Mouse (Mus musculus) hindbrain, embryonic 10.5 days (tissue): ENCODE results near the gene Ubl7. TPM values are rescaled to one million over a fixed set of nuclear protein-coding genes. Genes with fewer than 3 reads are reported as not detected.

Experiments used
- DNase-seq: peaks from one replicate; pipeline ENCODE4 v3.0.0-alpha.2; 2017; ENCODE audit warnings: low spot score
- H3K27ac ChIP-seq: fragments of 300-500 bp; sonication (generic); 2 replicates; pipeline ENCODE4 v1.5.1; 2016; ENCODE audit warnings: mild to moderate bottlenecking, moderate library complexity
- H3K27me3 ChIP-seq: fragments of 300-500 bp; sonication (generic); 2 replicates; pipeline ENCODE4 v1.6.1; 2016; ENCODE audit warnings: mild to moderate bottlenecking; ENCODE audit not compliant: poor library complexity, insufficient read depth, severe bottlenecking
- H3K36me3 ChIP-seq: fragments of 300-500 bp; sonication (generic); 2 replicates; pipeline ENCODE4 v1.6.1; 2016; ENCODE audit warnings: mild to moderate bottlenecking, moderate library complexity
- H3K4me1 ChIP-seq: fragments of 300-500 bp; sonication (generic); replicated peaks from 2 replicates; pipeline ENCODE4 v1.6.1; 2016; ENCODE audit warnings: mild to moderate bottlenecking
- H3K4me3 ChIP-seq: fragments of 300-500 bp; sonication (generic); 2 replicates; pipeline ENCODE4 v1.5.1; 2016; ENCODE audit warnings: mild to moderate bottlenecking, moderate library complexity
- H3K9me3 ChIP-seq: fragments of 300-500 bp; sonication (generic); 2 replicates; pipeline ENCODE4 v1.6.1; 2016; ENCODE audit warnings: mild to moderate bottlenecking, moderate library complexity
- WGBS: fragments of 180-500 bp; shearing (Covaris S2); methylation state at CpG from one replicate; pipeline ENCODE4 v1.1.7; 2016; 5-methylcytosine and 5-hydroxymethylcytosine counted together
- polyA plus RNA-seq: library from polyadenylated mRNA; unstranded; fragments of >200 nt; fragmentation: Nextera tagmentation; extraction: Ambion mirVana; gene quantifications from 2 replicates; pipeline ENCODE4 v1.2.1, GENCODE M21; 2016

Gene Ubl7
- polyA plus RNA-seq, 1 experiment from 2014 or later = 143 TPM

DNA sequence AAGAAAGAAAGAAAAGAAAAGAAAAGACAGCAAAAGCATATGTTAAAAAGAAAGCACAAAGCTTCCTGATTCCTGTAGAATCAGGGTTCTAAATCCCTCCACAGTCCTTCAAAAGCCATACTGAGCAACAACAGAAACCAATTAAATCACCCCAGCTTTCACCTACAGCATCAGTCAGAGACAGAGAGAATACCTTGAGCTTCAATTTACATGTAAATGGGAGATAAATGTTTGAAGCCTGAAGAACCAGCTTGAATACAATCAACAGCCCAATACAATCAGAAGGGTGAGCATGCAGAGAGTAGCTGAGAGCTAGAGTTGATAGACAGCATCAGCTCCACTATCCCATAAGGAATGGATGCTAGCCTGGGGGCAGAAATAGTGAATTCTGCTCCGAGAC lies 27.4 kb upstream of the Ubl7 start:
- no peak overlapping the region for H3K4me3 ChIP-seq
- no peaks in the 10 kb centered on the region for H3K36me3 ChIP-seq
- WGBS = 69% methylated on average over 1 of the region's 1 CpGs
- H3K9me3 ChIP-seq = no peaks in the 10 kb centered on the region
- DNase-seq = no peak
- 0 out of 2 replicates have a peak, but pooled peaks cover 2% of the 10 kb centered on the region for H3K4me1 ChIP-seq
- no peaks in the 10 kb centered on the region for H3K27me3 ChIP-seq
- no peak overlapping the region for H3K27ac ChIP-seq

DNA sequence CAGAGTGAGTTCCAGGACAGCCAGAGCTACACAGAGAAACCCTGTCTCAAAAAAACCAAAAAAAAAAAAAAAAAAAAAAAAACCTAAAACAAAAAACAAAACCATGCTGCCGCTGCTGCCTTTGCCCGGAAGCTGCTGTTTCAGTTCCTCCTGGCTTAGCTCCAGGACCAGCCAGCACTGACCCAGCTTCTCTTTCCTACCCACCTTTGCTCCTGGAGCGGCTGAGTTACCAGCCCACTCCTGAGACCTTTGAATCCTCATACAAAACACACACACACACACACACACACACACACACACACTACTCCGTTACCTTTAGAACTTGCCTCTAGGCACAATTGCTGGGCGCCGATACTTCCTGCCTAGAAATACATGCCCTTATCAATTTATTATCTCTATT lies 22.7 kb upstream of the Ubl7 start:
- Histone ChIP-seq H3K9me3 (no peaks in the 10 kb centered on the region), H3K4me1 (no peaks in the 10 kb centered on the region), H3K27ac (no peak overlapping the region), H3K36me3 (no peaks in the 10 kb centered on the region), H3K4me3 (no peak overlapping the region), H3K27me3 (no peaks in the 10 kb centered on the region)
- DNase-seq = no peak
- 85% methylated on average over 6 of the region's 6 CpGs for WGBS

DNA sequence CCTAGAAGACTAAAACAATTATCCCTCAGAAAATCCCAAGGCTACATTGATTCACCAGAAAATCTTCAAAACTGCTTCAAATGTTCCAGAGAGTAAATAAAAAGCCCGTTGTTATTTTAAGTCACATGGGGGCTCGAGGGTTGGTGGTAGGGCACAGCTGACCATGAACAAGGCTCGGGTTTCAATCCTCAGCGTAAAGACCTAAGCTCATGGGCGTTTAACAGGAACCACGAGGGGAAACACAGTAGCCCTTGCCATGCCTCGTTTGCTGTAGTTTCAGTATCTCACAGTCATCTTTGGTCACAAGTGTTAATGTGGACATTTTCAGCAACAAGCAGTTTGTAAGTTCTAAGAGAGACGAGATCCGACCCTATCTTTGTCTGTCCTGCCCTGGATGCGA lies 10.3 kb upstream of the Ubl7 start:
- no peaks in the 10 kb centered on the region for H3K36me3 ChIP-seq
- H3K27ac ChIP-seq = peak overlapping the region; percentile 64; the same call in 1 of the 2 replicates
- H3K9me3 ChIP-seq = no peaks in the 10 kb centered on the region
- no peak for DNase-seq
- 53% methylated on average over 10 of the region's 10 CpGs for WGBS
- H3K4me3 ChIP-seq = no peak overlapping the region
- H3K4me1 ChIP-seq = peaks cover 25% of the 10 kb centered on the region
- H3K27me3 ChIP-seq = no peaks in the 10 kb centered on the region

DNA sequence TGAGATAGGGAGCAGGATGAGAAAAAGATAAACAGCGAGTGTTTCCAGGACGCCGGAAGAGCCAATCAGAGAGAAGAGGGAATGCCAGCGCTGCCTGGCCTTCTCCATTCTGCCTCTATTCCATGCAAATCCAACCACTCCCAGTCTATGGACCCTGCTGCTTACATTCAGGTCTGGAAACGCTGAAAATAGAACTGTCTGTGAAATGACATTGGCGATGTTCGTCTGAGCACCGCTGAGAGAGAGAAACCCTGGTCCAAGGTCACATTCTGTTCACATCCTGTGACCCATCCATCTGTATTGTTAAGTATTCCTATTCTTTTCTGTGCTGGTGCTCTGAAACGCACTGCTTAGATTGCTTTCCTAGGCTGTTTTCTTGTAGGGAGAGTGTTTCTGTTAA lies 9.6 kb upstream of the Ubl7 start:
- DNase-seq = peak; percentile 15
- Histone ChIP-seq H3K27me3 (no peaks in the 10 kb centered on the region), H3K27ac (peak overlapping the region; percentile 64)

DNA sequence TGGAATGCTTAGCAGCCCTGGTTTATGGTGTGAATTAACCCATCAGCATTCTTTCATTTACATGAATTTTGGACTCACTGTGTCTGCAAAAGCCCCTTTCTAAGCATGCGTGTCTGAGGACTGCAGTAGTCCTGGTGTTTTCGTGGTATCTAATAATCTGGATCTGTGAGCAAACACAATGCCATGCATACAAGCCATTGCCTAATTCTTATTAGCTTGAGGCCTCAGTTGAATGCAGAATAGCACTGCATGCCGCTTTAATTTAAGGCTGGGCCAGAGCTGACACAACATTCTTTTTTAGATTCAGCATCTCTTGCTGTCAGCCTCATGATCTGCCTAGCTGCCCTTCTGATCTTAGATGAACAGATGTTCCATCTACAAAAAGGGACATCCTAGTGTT lies 9.2 kb upstream of the Ubl7 start:
- Histone ChIP-seq H3K4me3 (peak overlapping the region; percentile 3; the same call in 1 of the 2 replicates), H3K36me3 (no peaks in the 10 kb centered on the region), H3K27ac (peak overlapping the region; percentile 64), H3K27me3 (no peaks in the 10 kb centered on the region), H3K9me3 (no peaks in the 10 kb centered on the region), H3K4me1 (peaks cover 25% of the 10 kb centered on the region)
- 54% methylated on average over 3 of the region's 3 CpGs for WGBS
- peak; percentile 5 for DNase-seq

More for the DNA sequence above, 9.6 kb upstream of the Ubl7 start:
- Histone ChIP-seq H3K9me3 (no peaks in the 10 kb centered on the region), H3K4me1 (peaks cover 25% of the 10 kb centered on the region), H3K4me3 (peak overlapping the region; percentile 3; the same call in 1 of the 2 replicates), H3K36me3 (no peaks in the 10 kb centered on the region)
- 22% methylated on average over 9 of the region's 9 CpGs for WGBS

DNA sequence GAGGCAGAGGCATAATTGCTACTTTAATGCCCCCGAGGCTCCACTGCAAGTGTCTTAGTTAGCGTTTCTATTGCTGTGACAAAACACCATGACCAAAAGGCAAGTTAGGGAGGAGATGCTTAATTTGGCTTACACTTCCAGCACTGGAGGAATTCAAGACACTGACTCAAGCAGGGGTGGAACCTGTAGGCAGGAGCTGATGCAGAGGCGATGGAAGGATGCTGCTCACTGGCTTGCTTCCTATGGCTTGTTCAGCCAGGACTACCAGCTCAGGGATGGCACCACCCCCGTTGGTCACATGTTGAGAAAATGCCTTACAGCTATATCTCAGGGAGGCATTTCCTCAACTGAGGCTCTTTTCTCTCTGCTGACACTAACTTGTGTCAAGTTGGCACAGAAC lies 8.6 kb upstream of the Ubl7 start:
- no peak overlapping the region for H3K4me3 ChIP-seq
- no peaks in the 10 kb centered on the region for H3K27me3 ChIP-seq
- peak overlapping the region; percentile 64; the same call in 1 of the 2 replicates for H3K27ac ChIP-seq
- no peaks in the 10 kb centered on the region for H3K36me3 ChIP-seq
- 73% methylated on average over 4 of the region's 4 CpGs for WGBS
- no peaks in the 10 kb centered on the region for H3K9me3 ChIP-seq
- DNase-seq = no peak
- peaks cover 25% of the 10 kb centered on the region for H3K4me1 ChIP-seq

DNA sequence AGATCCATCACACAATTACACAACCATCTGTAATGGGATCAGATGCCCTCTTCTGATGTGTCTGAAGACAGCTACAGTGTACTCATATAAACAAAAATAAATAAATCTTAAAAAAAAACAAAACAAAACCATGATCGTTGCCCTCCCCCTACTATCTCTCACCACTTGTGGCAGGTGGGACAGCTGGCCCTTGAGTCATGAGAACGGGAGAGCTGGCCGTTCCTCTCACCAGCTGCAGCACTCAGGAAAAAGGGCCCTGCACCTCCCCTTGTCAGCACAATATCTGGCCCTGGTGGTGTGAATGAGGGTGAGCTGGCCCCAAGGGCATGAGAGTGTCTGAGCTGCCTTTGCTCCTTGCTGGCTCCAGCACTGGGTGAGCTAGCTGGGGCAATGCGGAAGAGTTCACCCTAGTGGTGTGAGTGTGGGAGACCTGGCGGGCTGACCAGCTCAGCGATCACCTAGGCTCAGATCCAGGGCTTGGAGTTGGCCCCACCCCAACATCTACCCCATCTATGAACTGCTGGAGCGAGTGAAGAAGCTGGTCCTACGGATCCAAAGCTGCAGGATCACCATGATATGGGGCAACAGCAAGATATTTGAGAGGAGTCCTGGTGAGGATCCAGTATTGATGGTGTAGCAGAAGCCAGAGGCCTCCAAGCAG lies 7.1 kb upstream of the Ubl7 start:
- H3K27ac ChIP-seq = no peak overlapping the region
- H3K9me3 ChIP-seq = no peaks in the 10 kb centered on the region
- WGBS = 78% methylated on average over 8 of the region's 8 CpGs
- no peak overlapping the region for H3K4me3 ChIP-seq
- peaks cover 25% of the 10 kb centered on the region for H3K4me1 ChIP-seq
- H3K36me3 ChIP-seq = no peaks in the 10 kb centered on the region
- DNase-seq = no peak
- H3K27me3 ChIP-seq = no peaks in the 10 kb centered on the region

DNA sequence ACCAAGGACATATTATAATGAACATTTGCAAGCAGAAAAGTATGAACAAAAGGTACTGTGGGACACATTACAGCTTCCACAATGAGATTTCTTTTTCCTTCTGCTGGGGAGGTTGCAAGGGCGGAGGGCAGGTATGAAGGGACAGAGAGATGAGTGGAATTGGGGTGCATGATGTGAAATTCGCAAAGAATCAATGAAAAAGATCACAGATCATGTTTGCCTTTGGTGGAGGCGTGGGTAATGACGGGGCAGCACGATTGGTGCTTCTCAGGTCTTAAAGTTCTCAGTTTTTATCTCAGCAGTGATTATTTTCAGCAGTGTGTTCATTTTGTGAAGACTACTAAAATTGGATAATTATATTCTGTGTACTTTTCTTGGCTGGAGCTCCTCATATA lies 6.5 kb upstream of the Ubl7 start:
- Histone ChIP-seq H3K4me1 (peaks cover 25% of the 10 kb centered on the region), H3K4me3 (no peak overlapping the region)

DNA sequence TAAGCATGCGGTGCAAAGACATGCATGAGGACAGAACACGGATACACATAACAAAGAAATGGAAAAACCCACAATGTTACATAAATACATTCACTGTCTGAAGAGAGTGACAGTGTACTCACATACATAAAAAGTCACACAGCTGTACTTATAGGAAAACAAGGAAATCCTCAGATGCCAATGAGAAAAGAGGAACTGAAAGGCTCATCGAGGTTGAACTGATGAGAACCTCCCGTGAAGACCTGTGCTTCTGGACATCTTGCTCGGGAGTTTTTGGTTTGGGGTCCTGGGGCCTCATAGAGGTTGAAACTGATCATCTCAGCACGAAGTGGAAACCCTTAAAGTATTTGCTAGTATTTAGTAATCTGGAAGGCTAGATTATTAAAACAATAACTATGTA lies 3.6 kb upstream of the Ubl7 start:
- no peak for DNase-seq
- no peaks in the 10 kb centered on the region for H3K27me3 ChIP-seq
- H3K9me3 ChIP-seq = no peaks in the 10 kb centered on the region
- no peak overlapping the region for H3K4me3 ChIP-seq
- 80% methylated on average over 6 of the region's 6 CpGs for WGBS
- H3K27ac ChIP-seq = no peak overlapping the region
- H3K36me3 ChIP-seq = no peaks in the 10 kb centered on the region
- peaks cover 23% of the 10 kb centered on the region for H3K4me1 ChIP-seq

More for the DNA sequence above, 6.5 kb upstream of the Ubl7 start:
- H3K36me3 ChIP-seq = no peaks in the 10 kb centered on the region
- WGBS = 93% methylated on average over 5 of the region's 5 CpGs
- no peaks in the 10 kb centered on the region for H3K27me3 ChIP-seq
- no peak overlapping the region for H3K27ac ChIP-seq
- no peak for DNase-seq
- H3K9me3 ChIP-seq = no peaks in the 10 kb centered on the region

DNA sequence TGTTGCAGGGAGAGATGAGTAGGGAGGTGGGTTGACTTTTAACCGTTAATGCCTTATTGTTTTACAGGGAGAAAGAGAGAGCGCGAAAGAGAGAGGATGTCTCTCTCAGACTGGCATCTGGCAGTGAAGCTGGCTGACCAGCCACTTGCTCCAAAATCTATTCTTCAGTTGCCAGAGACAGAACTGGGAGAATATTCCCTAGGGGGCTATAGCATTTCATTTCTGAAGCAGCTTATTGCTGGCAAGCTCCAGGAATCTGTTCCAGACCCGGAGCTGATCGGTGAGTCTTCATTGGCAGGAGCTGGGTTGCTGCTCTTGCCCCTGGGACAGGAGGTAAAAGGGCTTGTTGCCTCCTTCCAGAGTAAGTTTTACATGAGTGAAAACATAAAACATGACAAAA lies 1.8 kb downstream of the Ubl7 start:
- Histone ChIP-seq H3K4me3 (no peak overlapping the region), H3K27me3 (no peaks in the 10 kb centered on the region), H3K4me1 (peaks cover 18% of the 10 kb centered on the region), H3K36me3 (0 out of 2 replicates have a peak, but pooled peaks cover 14% of the 10 kb centered on the region), H3K27ac (no peak overlapping the region), H3K9me3 (no peaks in the 10 kb centered on the region)
- WGBS = 89% methylated on average over 5 of the region's 5 CpGs
- DNase-seq = no peak

DNA sequence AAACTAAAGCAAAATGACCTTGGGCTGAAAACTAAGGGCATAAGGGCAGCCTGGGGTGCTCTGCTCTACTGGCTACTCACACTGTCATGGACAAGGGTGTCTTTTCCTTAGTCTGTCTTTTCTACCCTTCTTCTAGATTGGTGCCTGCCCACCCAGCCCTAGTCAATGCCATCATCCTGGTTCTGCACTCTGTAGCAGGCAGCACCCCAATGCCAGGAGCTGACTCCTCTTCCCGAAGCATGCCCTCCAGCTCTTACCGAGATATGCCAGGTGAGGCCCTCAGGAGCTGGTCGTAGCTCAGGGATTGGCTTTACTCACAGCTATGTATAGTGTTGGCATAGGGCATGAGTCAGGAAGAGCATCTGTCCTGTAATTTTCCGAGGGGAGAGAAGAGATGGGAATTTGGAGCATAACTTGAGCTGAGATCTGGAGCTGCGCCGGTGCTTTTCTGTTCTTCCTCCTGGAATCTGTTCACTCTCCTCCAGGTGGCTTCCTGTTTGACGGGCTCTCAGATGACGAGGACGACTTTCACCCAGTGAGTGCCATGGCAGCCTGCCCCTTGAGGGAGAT lies 10.8 kb downstream of the Ubl7 start:
- Histone ChIP-seq H3K27ac (no peak overlapping the region), H3K27me3 (no peaks in the 10 kb centered on the region), H3K4me3 (no peak overlapping the region), H3K36me3 (peaks cover 73% of the 10 kb centered on the region), H3K4me1 (no peaks in the 10 kb centered on the region), H3K9me3 (no peaks in the 10 kb centered on the region)
- no peak for DNase-seq
- WGBS = 90% methylated on average over 9 of the region's 9 CpGs

DNA sequence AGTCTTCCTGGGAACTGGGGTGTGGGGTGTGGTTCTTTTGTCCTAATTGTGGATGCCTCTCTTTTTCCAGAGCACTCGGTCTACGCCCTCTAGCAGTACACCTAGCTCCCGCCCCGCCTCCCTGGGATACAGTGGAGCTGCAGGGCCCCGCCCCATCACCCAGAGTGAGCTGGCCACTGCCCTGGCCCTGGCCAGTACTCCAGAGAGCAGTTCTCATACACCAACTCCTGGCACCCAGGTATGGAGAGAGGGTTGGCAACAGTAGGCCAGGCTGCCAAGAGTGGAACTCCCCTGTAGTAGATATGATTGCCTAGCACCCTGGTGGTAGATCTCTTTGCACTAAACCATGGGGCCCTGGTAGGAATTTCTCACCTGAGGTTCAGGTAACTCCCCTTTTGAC lies 11.6 kb downstream of the Ubl7 start:
- 93% methylated on average over 5 of the region's 5 CpGs for WGBS

DNA sequence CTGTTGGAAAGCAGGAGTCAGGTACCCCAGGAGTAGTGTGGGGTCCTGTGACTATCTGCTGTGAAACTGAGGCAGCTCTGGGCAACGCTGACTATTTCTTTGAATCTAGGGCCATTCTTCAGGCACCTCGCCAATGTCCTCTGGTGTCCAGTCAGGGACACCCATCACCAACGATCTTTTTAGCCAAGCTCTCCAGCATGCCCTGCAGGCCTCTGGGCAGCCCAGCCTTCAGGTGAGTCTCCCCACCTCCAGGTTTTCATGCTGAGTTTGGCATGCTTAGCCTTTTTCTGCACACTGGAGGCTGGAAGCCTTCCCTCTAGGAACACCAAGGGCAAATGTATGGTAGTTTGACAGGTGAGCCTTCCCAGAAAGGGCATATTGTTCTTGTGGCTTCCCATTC lies 12.3 kb downstream of the Ubl7 start:
- H3K36me3 ChIP-seq = peaks cover 87% of the 10 kb centered on the region
- H3K4me3 ChIP-seq = no peak overlapping the region
- H3K27ac ChIP-seq = no peak overlapping the region
- 88% methylated on average over 3 of the region's 3 CpGs for WGBS
- DNase-seq = no peak
- H3K4me1 ChIP-seq = no peaks in the 10 kb centered on the region
- no peaks in the 10 kb centered on the region for H3K9me3 ChIP-seq
- H3K27me3 ChIP-seq = no peaks in the 10 kb centered on the region

More for the DNA sequence above, 11.6 kb downstream of the Ubl7 start:
- no peaks in the 10 kb centered on the region for H3K9me3 ChIP-seq
- H3K27me3 ChIP-seq = no peaks in the 10 kb centered on the region
- DNase-seq = no peak
- no peak overlapping the region for H3K27ac ChIP-seq
- no peak overlapping the region for H3K4me3 ChIP-seq
- peaks cover 80% of the 10 kb centered on the region for H3K36me3 ChIP-seq
- H3K4me1 ChIP-seq = no peaks in the 10 kb centered on the region
